Mouse (Mus musculus): ENCODE measurements around the gene Hps4. TPM values are rescaled to one million over a fixed set of nuclear protein-coding genes. Genes with fewer than 3 reads are reported as not detected.

Hps4 gene
- polyA plus RNA-seq, 1 experiment: 66.3 TPM

DNA sequence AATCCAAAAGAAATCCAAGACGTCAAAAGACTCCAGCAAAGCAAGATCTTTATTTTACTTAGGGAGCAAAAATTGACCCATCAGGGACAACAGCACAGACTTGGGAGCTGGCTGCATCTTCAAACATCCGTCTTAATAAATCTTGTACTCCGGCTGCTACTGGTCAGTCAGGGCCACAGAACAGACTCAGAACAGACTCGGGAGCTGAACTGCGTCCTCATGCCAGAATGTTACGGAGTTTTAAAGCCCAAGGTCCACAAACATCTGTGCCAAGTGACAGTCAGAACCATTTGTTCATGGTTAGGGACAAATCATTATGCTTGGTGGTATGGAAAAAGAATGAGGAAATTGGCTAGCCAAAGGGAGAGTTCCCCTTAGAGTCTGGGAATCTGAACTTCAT is 19.6 kb upstream of the Hps4 start:
- Histone ChIP-seq H3K27me3 (ENCODE audit: control insufficient read depth, insufficient read depth, low read length) (no peaks in the 10 kb centered on the region), H3K4me1 (ENCODE audit: control insufficient read depth, insufficient read depth, insufficient read length, low read length) (peaks cover 5% of the 10 kb centered on the region), H3K36me3 (ENCODE audit: control insufficient read depth, insufficient read depth, low read length) (peaks cover 2% of the 10 kb centered on the region; the same call in 1 of the 2 replicates), H3K4me3 (ENCODE audit: low read depth, low read length) (no peak overlapping the region), H3K27ac (ENCODE audit: insufficient read depth, low read depth, low read length) (no peak overlapping the region)
- WGBS: 86% methylated on average over 6 of the region's 6 CpGs
- TF ChIP-seq POLR2A (IDR thresholded peaks at IDR 0.05; ENCODE audit: low read depth, low read length) (no peak), CTCF (IDR thresholded peaks at IDR 0.05; ENCODE audit: extremely low read depth, insufficient read length, insufficient replicate concordance, low read depth, low read length) (no peak)

DNA sequence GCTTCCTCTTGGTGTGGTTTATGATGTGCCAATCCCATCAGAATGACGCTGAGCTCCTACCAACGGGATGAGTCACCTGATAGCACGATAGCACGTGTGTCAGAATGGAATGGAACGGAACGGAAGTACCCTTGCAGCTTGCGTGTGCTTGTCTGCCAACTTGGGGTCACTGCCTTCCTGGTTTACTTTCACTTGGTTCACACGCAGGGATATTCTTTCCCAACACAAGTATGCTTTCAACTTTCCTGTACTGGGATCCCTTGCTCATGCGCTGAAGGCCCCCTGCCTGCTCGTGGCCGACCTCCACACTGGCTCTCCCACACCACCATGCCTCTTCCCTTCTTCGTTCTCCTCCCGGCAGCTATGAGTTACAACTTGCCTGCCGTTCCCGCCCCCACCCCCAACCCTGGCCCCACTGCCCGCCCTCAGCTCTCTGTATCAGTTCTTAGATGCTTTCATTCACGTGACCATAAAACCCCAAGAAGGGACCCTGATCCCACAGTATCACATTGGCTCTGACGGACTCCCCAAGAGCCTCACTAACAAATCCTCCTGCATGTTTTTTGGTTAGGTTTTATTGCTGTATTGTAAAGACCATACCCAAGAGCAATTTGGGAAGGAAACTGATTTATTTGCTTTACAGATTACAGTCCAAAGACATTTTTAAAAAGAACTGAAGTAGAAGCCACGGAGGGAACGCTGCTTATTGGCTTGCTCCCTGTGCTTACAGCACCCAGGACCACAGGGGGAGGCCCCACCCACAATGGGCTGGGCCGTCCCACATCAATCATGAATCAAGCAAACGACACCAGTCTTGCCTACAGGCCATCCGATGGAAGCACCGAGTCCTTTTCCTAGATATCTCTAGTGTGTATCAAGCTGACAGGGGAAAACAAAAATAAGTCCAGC is 18.0 kb upstream of the Hps4 start:
- TF ChIP-seq POLR2A (IDR thresholded peaks at IDR 0.05; ENCODE audit: low read depth, low read length) (no peak), CTCF (IDR thresholded peaks at IDR 0.05; ENCODE audit: extremely low read depth, insufficient read length, insufficient replicate concordance, low read depth, low read length) (no peak)

DNA sequence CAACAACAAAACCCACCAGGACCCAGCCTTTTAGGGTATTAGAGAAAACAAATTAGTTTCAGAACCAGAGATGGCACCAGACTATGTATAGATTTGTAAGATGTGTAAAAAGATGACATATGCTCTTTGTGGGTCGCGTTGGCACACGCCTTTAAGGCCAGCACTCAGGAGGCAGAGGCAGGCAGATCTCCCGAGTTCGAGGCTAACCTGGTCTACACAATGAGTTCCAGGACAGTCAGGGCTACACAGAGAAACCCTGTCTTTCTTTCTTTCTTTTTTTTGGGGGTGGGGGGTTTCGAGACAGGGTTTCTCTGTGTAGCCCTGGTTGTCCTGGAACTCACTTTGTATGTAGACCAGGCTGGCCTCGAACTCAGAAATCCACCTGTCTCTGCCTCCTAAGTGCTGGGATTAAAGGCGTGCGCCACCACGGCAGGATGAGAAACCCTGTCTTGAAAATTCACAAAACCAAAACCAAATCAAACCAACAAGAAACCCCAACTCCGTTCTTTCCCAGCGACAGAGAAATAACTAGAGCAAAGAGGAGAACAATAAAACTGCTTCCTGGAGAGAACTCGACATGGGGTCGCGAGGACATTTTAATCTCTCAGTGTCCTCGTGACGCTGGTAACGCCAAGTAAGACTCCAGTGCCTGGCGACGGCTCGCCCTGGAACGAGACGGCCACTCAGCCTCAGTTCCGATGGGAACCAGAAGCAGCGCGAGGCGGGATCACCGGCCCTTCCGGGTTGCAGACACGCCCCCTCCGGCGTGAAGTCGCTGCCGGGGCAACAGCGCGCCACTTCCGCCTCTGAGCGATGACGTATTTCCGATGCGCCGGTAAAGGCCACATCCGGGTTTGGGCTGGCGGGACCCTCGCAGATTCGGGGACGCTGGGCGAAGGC is 17.1 kb upstream of the Hps4 start, which contains the start of gene Tfip11:
Gene Tfip11 (plus strand): TSS at position 813 of the 900 bp plus-strand sequence.
- no peaks in the 10 kb centered on the region for H3K27me3 ChIP-seq (ENCODE audit: control insufficient read depth, insufficient read depth, low read length)
- H3K4me3 ChIP-seq (ENCODE audit: low read depth, low read length): peak within 1 kb of the TSS; percentile 88
- peak within 1 kb of the TSS; percentile 77 for H3K27ac ChIP-seq (ENCODE audit: insufficient read depth, low read depth, low read length)
- WGBS: 4% methylated on average over 48 of the region's 48 CpGs
- H3K4me1 ChIP-seq (ENCODE audit: control insufficient read depth, insufficient read depth, insufficient read length, low read length): peaks cover 5% of the 10 kb centered on the region
- TF ChIP-seq POLR2A (IDR thresholded peaks at IDR 0.05; ENCODE audit: low read depth, low read length) (peak; percentile 50; the same call in 1 of the 2 replicates), CTCF (IDR thresholded peaks at IDR 0.05; ENCODE audit: extremely low read depth, insufficient read length, insufficient replicate concordance, low read depth, low read length) (no peak)
- peaks cover 18% of the 10 kb centered on the region for H3K36me3 ChIP-seq (ENCODE audit: control insufficient read depth, insufficient read depth, low read length)

More for the DNA sequence above, 18.0 kb upstream of the Hps4 start:
- H3K4me1 ChIP-seq (ENCODE audit: control insufficient read depth, insufficient read depth, insufficient read length, low read length): peaks cover 5% of the 10 kb centered on the region
- peak overlapping the region; percentile 51 for H3K4me3 ChIP-seq (ENCODE audit: low read depth, low read length)
- WGBS: 6% methylated on average over 24 of the region's 24 CpGs
- peaks cover 10% of the 10 kb centered on the region for H3K36me3 ChIP-seq (ENCODE audit: control insufficient read depth, insufficient read depth, low read length)
- H3K27me3 ChIP-seq (ENCODE audit: control insufficient read depth, insufficient read depth, low read length): no peaks in the 10 kb centered on the region
- H3K27ac ChIP-seq (ENCODE audit: insufficient read depth, low read depth, low read length): peak overlapping the region; percentile 77

DNA sequence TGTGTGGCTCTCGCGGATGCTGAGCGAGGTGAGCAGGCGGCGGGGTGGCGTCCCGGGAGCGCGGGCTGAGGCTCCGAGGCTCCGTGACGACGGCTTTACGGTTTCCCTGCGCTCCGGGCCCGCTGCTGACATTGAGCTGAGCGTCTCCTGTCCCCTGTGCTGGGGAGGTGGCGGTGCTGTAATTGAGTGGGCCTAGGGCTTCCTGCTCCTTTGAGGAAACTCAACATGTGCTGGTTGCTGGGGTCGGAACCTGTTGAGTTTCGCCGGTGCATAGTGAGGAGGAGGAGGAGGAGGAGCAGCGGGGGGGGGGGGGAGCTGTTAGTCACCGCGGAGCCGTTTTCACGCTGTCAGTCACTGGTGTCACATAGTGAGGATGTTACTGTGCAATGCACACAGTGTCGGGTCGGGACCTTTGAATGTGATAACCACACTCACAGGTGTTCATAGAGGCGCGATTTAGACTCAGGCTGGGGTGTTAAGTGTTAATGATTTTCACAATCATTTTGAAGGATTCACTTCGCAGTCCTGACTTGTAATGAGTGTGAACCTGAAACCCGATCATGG is 16.4 kb upstream of the Hps4 start:
- TF ChIP-seq CTCF (IDR thresholded peaks at IDR 0.05; ENCODE audit: extremely low read depth, insufficient read length, insufficient replicate concordance, low read depth, low read length): no peak
- TF ChIP-seq POLR2A (IDR thresholded peaks at IDR 0.05; ENCODE audit: low read depth, low read length): no peak
- Histone ChIP-seq H3K4me1 (ENCODE audit: control insufficient read depth, insufficient read depth, insufficient read length, low read length) (peaks cover 5% of the 10 kb centered on the region), H3K27ac (ENCODE audit: insufficient read depth, low read depth, low read length) (peak overlapping the region; percentile 1; the same call in 1 of the 2 replicates)

DNA sequence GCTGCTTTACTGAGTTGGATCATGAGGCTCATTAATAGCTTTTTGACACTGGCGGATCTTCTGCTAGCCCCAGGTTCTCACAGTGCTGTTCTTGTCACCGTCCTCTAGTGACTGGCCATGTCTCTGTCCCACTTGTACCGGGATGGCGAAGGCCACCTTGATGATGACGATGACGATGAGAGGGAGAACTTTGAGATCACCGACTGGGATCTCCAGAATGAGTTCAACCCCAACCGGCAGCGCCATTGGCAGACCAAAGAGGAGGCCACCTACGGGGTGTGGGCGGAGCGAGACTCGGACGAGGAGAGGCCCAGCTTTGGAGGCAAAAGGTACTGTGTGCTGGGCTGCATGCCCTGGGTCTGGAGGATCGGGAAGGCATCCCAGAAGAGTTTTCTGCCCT is 15.0 kb upstream of the Hps4 start:
- Histone ChIP-seq H3K27me3 (ENCODE audit: control insufficient read depth, insufficient read depth, low read length) (no peaks in the 10 kb centered on the region), H3K4me1 (ENCODE audit: control insufficient read depth, insufficient read depth, insufficient read length, low read length) (peaks cover 5% of the 10 kb centered on the region), H3K27ac (ENCODE audit: insufficient read depth, low read depth, low read length) (no peak overlapping the region), H3K36me3 (ENCODE audit: control insufficient read depth, insufficient read depth, low read length) (peaks cover 38% of the 10 kb centered on the region), H3K4me3 (ENCODE audit: low read depth, low read length) (no peak overlapping the region)
- 87% methylated on average over 15 of the region's 15 CpGs for WGBS
- TF ChIP-seq CTCF (IDR thresholded peaks at IDR 0.05; ENCODE audit: extremely low read depth, insufficient read length, insufficient replicate concordance, low read depth, low read length) (no peak), POLR2A (IDR thresholded peaks at IDR 0.05; ENCODE audit: low read depth, low read length) (no peak)

More for the DNA sequence above, 16.4 kb upstream of the Hps4 start:
- H3K4me3 ChIP-seq (ENCODE audit: low read depth, low read length): peak overlapping the region; percentile 88
- 2% methylated on average over 30 of the region's 33 CpGs for WGBS
- H3K27me3 ChIP-seq (ENCODE audit: control insufficient read depth, insufficient read depth, low read length): no peaks in the 10 kb centered on the region
- H3K36me3 ChIP-seq (ENCODE audit: control insufficient read depth, insufficient read depth, low read length): peaks cover 26% of the 10 kb centered on the region

DNA sequence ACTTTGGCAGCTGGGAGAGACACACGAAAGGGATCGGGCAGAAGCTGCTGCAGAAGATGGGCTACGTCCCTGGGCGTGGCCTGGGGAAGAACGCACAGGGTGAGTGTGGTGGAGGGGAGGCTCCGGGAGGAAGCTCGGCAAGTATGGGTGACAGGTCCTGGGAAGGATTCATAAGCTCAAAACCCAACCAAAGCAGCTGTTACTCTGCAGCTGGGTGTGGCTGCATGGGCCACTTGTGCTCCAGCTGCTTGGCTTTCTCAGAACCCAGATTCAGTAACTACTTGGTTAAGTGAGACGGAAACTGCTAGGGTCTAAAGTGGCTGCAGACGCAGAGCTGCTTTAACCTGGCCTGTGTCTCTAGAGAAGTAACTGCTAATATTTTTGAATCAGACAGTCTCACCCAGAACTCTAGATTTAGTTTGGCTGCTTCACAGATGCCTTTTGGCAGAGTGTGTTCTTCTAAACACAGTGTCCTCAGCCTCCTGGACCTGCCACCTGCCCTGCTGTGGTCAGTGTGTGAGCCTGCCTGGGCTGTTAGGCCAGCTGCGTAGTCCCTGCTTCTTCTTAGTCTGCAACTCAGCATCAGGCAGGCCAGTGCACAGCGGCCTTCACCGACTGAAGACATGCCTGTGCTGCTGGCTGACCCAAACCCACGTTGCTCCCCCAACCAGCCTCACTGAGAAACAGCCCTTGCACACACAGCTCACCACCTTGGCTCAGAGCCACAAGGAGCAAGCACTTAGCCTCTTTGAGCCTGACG is 12.9 kb upstream of the Hps4 start:
- TF ChIP-seq CTCF (IDR thresholded peaks at IDR 0.05; ENCODE audit: extremely low read depth, insufficient read length, insufficient replicate concordance, low read depth, low read length): no peak
- no peak for TF ChIP-seq POLR2A (IDR thresholded peaks at IDR 0.05; ENCODE audit: low read depth, low read length)
- no peak overlapping the region for H3K27ac ChIP-seq (ENCODE audit: insufficient read depth, low read depth, low read length)
- no peaks in the 10 kb centered on the region for H3K27me3 ChIP-seq (ENCODE audit: control insufficient read depth, insufficient read depth, low read length)
- H3K36me3 ChIP-seq (ENCODE audit: control insufficient read depth, insufficient read depth, low read length): peaks cover 59% of the 10 kb centered on the region
- H3K4me3 ChIP-seq (ENCODE audit: low read depth, low read length): no peak overlapping the region
- peaks cover 2% of the 10 kb centered on the region for H3K4me1 ChIP-seq (ENCODE audit: control insufficient read depth, insufficient read depth, insufficient read length, low read length)
- 90% methylated on average over 14 of the region's 14 CpGs for WGBS

Data from small intestine, adult 2 months (tissue).